Mouse (Mus musculus) adrenal gland, adult 2 months (tissue): Measurements from ENCODE around the gene Nrde2. TPM values are rescaled to one million over a fixed set of nuclear protein-coding genes. Genes with fewer than 3 reads are reported as not detected.
"Not testable (repeated sequence)": the region's sequence is repeated elsewhere in the genome, so short reads cannot be mapped to it uniquely, and the experiment has no call there.

Source experiments
- DNase-seq: peaks from one replicate; pipeline ENCODE4 v3.0.0; 2021
- long read RNA-seq: library from polyadenylated mRNA; stranded (forward); transcript quantifications from one replicate; pipeline ENCODE4 v2.0.0, GENCODE M21; 2021
- polyA plus RNA-seq: library from polyadenylated mRNA; depleted of rRNA; stranded (reverse); fragments of >200 nt; gene quantifications from 2 replicates; pipeline ENCODE4 v1.2.3, GENCODE M21; 2012; rRNA removed
- total RNA-seq, 2 experiments: library from RNA; stranded (reverse); gene quantifications; 2 replicates each; pipeline ENCODE4 v1.2.3; 2021

The Nrde2 gene
- total RNA-seq (10 to 100 TPM; 12.8 to 17.2 TPM), polyA plus RNA-seq (4.6 and 4.8 TPM in 2 replicates)
- long read RNA-seq, transcript Nrde2-201 (14 exons, 3,718 nt) = major isoform, 11 of 16 reads
- long read RNA-seq, partial matches to known transcripts = 1 of 16 reads
- long read RNA-seq, other reads (novel, unspliced or antisense) = 4 of 16 reads

- DNase-seq = peak; percentile 93
These were observed at the start of gene Nrde2 for GRCm38 (mm10) chr12:100159261-100159975. Gene Nrde2, minus strand, starts transcription at chr12:100159653.

GRCm38 (mm10) chr12:100206926-100207325 is 47.5 kb upstream of the Nrde2 start:
- peak; percentile 40 for DNase-seq

- DNase-seq = no peak
These were observed 47.1 kb upstream of the Nrde2 start for GRCm38 (mm10) chr12:100206521-100206920.

- DNase-seq = no peak
These were observed 45.7 kb upstream of the Nrde2 start for GRCm38 (mm10) chr12:100205156-100205555.

- no peak for DNase-seq
These were observed 44.3 kb upstream of the Nrde2 start for GRCm38 (mm10) chr12:100203759-100204158.

- DNase-seq = peak; percentile 93
These were observed 42.4 kb upstream of the Nrde2 start for GRCm38 (mm10) chr12:100201838-100202237.

GRCm38 (mm10) chr12:100201363-100201711 is 41.9 kb upstream of the Nrde2 start:
- no peak for DNase-seq

GRCm38 (mm10) chr12:100200645-100201362 is 41.4 kb upstream of the Nrde2 start:
- DNase-seq = no peak

GRCm38 (mm10) chr12:100199891-100200644 is 40.6 kb upstream of the Nrde2 start:
- DNase-seq = peak; percentile 88

- DNase-seq = peak; percentile 96
These were observed 39.7 kb upstream of the Nrde2 start, which contains the start of gene Calm1 for GRCm38 (mm10) chr12:100198967-100199660. Gene Calm1, plus strand, starts transcription at chr12:100199435.

- no peak for DNase-seq
These were observed 37.3 kb upstream of the Nrde2 start for GRCm38 (mm10) chr12:100196786-100197185.

GRCm38 (mm10) chr12:100194181-100194580 is 34.7 kb upstream of the Nrde2 start:
- DNase-seq = no peak

GRCm38 (mm10) chr12:100190802-100191201 is 31.3 kb upstream of the Nrde2 start:
- DNase-seq = no peak

GRCm38 (mm10) chr12:100187756-100188430 is 28.4 kb upstream of the Nrde2 start:
- DNase-seq = peak; percentile 57

GRCm38 (mm10) chr12:100187013-100187755 is 27.7 kb upstream of the Nrde2 start:
- DNase-seq = peak; percentile 99

- peak; percentile 45 for DNase-seq
These were observed 26.9 kb upstream of the Nrde2 start for GRCm38 (mm10) chr12:100186376-100186775.

- no peak for DNase-seq
These were observed 26.4 kb upstream of the Nrde2 start for GRCm38 (mm10) chr12:100185897-100186296.

- not testable (repeated sequence) for DNase-seq
These were observed 25.5 kb upstream of the Nrde2 start for GRCm38 (mm10) chr12:100184976-100185375.

- no peak for DNase-seq
These were observed 24.5 kb upstream of the Nrde2 start for GRCm38 (mm10) chr12:100183970-100184369.

GRCm38 (mm10) chr12:100182676-100183075 is 23.2 kb upstream of the Nrde2 start:
- DNase-seq = no peak
